Mouse (Mus musculus): ENCODE measurements around the gene Esp22.
"Not testable (repeated sequence)": the region's sequence is repeated elsewhere in the genome, so short reads cannot be mapped to it uniquely, and the experiment has no call there.

Esp22 gene

GRCm38 (mm10) chr17:39095034-39095433, at the start of gene Esp22:
TSS of gene Esp22 (plus strand) at chr17:39095334.
- DNase-seq (ENCODE audit: low spot score), result no peak

GRCm38 (mm10) chr17:39063641-39064040, 31.5 kb upstream of the Esp22 start:
- no peak for DNase-seq (ENCODE audit: low spot score)

- no peak for DNase-seq (ENCODE audit: low spot score)
These were observed 18.2 kb upstream of the Esp22 start, which contains the start of gene Esp23 for GRCm38 (mm10) chr17:39076937-39077336. TSS of gene Esp23 (minus strand) at chr17:39077037.

- DNase-seq (ENCODE audit: low spot score), result not testable (repeated sequence)
These were observed 12.0 kb downstream of the Esp22 start for GRCm38 (mm10) chr17:39107126-39107525.

GRCm38 (mm10) chr17:39129156-39129555, 34.0 kb downstream of the Esp22 start:
- not testable (repeated sequence) for DNase-seq (ENCODE audit: low spot score)
